Mouse (Mus musculus) intestine, postnatal 0 days (tissue): ENCODE measurements around the gene Adgre5. TPM values are rescaled to one million over a fixed set of nuclear protein-coding genes. Genes with fewer than 3 reads are reported as not detected.

Source experiments
- ATAC-seq: fragments of 200-750 bp; cut with Nextera tagmentation; 2 replicates; pipeline ENCODE4 v1.8.0; 2017; ENCODE audit warnings: mild to moderate bottlenecking, moderate TSS enrichment, moderate library complexity
- H3K27ac ChIP-seq: fragments of 300-500 bp; sonication (generic); 2 replicates; pipeline ENCODE4 v1.5.1; 2014; ENCODE audit warnings: mild to moderate bottlenecking, low read depth, low read length, moderate library complexity
- H3K27me3 ChIP-seq: fragments of 300-500 bp; sonication (generic); replicated peaks from 2 replicates; pipeline ENCODE4 v1.6.1; 2014; ENCODE audit warnings: low read length, mixed read lengths; ENCODE audit not compliant: control insufficient read depth, insufficient read depth
- H3K36me3 ChIP-seq: fragments of 300-500 bp; sonication (generic); 2 replicates; pipeline ENCODE4 v1.6.1; 2014; ENCODE audit warnings: mild to moderate bottlenecking, moderate library complexity; ENCODE audit not compliant: control insufficient read depth, insufficient read depth
- H3K4me1 ChIP-seq: fragments of 300-500 bp; sonication (generic); replicated peaks from 2 replicates; pipeline ENCODE4 v1.6.1; 2014; ENCODE audit warnings: antibody characterized with exemption, low read length, mixed read lengths; ENCODE audit not compliant: control insufficient read depth, insufficient read depth
- H3K4me2 ChIP-seq: fragments of 300-500 bp; sonication (generic); replicated peaks from 2 replicates; pipeline ENCODE4 v1.6.1; 2014; ENCODE audit warnings: low read depth, mild to moderate bottlenecking, moderate library complexity
- H3K4me3 ChIP-seq: fragments of 300-500 bp; sonication (generic); 2 replicates; pipeline ENCODE4 v1.5.1; 2014; ENCODE audit warnings: low read depth, low read length
- H3K9ac ChIP-seq: fragments of 300-500 bp; sonication (generic); 2 replicates; pipeline ENCODE4 v1.6.1; 2014; ENCODE audit warnings: mild to moderate bottlenecking, low read depth, low read length
- H3K9me3 ChIP-seq: fragments of 300-500 bp; sonication (generic); 2 replicates; pipeline ENCODE4 v1.6.1; 2016; ENCODE audit warnings: mixed run types; ENCODE audit not compliant: control insufficient read depth
- CTCF ChIP-seq: sonication (generic); IDR thresholded peaks from 2 replicates; pipeline ENCODE4 v1.5.1; 2016; ENCODE audit warnings: low read depth, mild to moderate bottlenecking, control low read depth, antibody characterized with exemption, moderate library complexity
- WGBS: fragments of 180-500 bp; shearing (Covaris S2); extraction: QIAGEN DNeasy Blood & Tissue Kit; methylation state at CpG from one replicate; pipeline ENCODE4 v1.1.7; 2014; 5-methylcytosine and 5-hydroxymethylcytosine counted together
- polyA plus RNA-seq: library from polyadenylated mRNA; unstranded; fragments of >200 nt; fragmentation: Nextera tagmentation; extraction: Ambion mirVana; gene quantifications from 2 replicates; pipeline ENCODE4 v1.2.1, GENCODE M21; 2015

Gene Adgre5
- polyA plus RNA-seq, 1 experiment from 2014 or later, result 17.2 TPM

DNA sequence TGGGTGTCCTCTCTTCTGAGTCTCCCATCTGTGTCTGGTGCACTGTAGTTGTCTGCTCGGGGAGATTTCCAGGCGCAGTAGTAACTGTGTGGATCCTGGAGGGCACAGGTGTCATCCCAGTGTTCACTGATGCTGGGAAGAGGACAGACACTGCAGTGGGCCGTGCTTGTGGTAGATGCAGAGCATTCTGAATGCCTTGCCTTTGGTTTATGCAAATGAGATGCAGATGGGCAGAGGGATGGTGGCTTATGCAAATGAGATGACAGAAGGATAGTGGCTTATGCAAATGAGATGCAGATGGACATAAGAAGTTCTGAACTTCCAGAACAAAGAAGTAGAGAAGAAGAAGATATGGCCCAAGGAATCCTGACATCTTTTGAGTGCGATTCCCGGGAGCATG is 9.2 kb downstream of the Adgre5 start:
- no peak for ATAC-seq

DNA sequence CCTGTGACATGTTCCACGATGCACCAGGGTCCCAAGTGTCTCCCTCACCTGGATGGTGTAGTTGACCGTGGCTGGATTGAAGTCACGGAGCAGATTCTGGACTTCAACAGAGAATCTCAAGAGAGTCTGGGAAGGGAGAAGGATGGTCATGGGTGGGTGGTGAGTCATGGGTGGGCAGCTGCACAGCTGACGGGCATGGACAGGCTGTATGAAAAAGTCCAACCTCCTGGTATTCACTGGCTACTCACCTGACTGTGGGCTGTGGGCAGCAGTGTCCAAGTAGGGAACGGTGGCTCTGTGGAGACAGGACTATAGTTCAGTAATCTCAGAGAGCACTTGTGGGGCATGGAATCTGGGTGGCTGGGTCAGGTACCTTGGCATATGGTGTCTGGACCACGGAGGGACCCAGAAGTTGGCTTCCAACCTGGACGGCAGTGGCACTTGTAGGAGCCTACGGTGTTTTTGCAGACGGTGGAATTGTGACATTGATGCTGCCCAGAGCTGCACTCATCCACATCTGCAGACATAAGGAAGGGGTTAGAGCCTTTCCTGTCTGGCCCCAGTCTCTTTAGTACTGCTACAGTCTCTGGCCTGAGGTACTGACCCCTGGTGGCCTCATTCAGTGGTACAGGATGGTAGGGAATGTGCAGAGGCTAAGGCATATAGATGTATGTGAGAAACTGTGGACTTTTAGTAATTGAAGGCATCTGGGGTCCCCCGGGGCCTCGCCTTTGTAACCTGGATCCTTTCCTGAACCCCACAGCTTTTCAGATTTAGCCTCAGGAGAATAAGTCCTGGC is 11.9 kb downstream of the Adgre5 start:
- Histone ChIP-seq H3K4me3 (no peak overlapping the region), H3K4me2 (no peak overlapping the region), H3K36me3 (peaks cover 60% of the 10 kb centered on the region), H3K4me1 (no peaks in the 10 kb centered on the region), H3K27me3 (no peaks in the 10 kb centered on the region), H3K9me3 (no peaks in the 10 kb centered on the region), H3K27ac (no peak overlapping the region), H3K9ac (no peak overlapping the region)
- WGBS, result 70% methylated on average over 11 of the region's 11 CpGs
- ATAC-seq, result no peak
- peak; percentile 81 for TF ChIP-seq CTCF

More for the DNA sequence above, 9.2 kb downstream of the Adgre5 start:
- H3K4me2 ChIP-seq, result no peak overlapping the region
- TF ChIP-seq CTCF, result no peak
- no peak overlapping the region for H3K4me3 ChIP-seq
- H3K4me1 ChIP-seq, result no peaks in the 10 kb centered on the region
- H3K36me3 ChIP-seq, result peaks cover 37% of the 10 kb centered on the region; the same call in 1 of the 2 replicates
- H3K9me3 ChIP-seq, result no peaks in the 10 kb centered on the region
- H3K27ac ChIP-seq, result no peak overlapping the region
- WGBS, result 80% methylated on average over 5 of the region's 5 CpGs
- H3K27me3 ChIP-seq, result no peaks in the 10 kb centered on the region
- H3K9ac ChIP-seq, result no peak overlapping the region

DNA sequence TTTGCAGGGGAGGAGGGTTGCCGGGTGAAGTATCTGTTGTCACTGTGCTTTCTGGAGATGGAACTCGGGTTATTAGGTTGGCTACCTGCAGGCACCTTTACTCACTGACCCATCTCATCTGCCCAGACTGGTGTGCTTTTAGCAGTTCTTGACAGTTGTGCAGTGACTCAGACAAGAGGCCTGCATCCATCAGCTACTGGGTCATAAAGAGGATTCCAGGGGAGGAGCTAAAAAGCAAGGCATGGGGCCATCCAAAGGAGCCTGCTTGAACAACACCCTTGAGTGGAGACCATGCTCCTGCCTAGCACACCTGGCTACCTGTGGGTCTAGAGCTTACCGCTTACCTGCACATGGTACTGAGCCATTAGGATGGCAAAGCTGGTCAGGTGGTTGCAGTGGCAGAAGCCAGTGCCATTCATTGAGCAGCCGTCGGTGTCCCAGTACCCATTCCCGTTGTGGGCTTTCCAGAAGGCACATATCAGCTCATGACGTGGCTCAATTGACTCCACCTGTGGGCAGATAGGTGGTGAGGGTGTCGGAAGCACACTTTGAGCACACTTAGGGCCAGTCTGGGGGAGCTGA is 15.5 kb downstream of the Adgre5 start:
- Histone ChIP-seq H3K27me3 (no peaks in the 10 kb centered on the region), H3K27ac (no peak overlapping the region), H3K36me3 (peaks cover 88% of the 10 kb centered on the region), H3K9ac (no peak overlapping the region), H3K4me1 (no peaks in the 10 kb centered on the region), H3K9me3 (no peaks in the 10 kb centered on the region), H3K4me3 (no peak overlapping the region), H3K4me2 (no peak overlapping the region)
- no peak for ATAC-seq
- TF ChIP-seq CTCF, result no peak
- WGBS, result 89% methylated on average over 8 of the region's 8 CpGs

DNA sequence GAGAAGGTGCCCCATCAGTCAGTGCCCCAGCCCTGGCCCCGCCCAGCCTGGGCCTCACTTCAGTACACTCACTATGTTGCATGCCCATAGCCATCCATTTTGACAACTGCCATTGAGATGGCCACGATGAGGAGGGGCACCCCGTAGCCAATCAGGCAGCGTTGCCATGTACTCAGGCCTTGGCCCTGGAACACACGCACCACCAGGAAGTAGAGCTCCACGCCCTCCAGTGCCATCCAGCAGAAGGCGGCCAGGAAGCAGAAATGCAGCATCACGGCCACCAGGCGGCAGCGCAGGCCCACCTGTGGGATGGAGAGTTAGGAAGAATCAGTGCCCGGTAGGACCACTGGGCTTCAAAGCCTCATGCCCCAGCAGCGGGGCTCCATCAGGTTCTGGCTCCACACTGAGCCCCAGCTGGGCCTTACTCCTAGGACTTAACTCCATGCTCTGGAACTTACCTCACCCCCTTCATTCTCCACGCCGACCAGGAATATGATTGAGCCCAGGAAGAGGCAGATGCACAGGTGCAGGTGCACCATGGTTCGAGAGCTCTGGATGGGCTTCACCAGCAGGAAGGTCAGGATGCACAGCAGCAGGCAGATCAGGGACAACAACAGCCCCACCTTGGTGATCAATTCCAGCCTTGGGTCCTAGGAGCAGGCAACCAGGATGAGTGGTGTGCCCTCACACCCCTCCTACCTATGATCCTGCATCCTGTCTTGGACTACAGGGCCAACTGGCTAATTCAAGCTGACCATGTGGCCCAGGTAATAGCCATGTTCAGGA is 16.2 kb downstream of the Adgre5 start:
- H3K4me2 ChIP-seq, result no peak overlapping the region
- no peaks in the 10 kb centered on the region for H3K27me3 ChIP-seq
- TF ChIP-seq CTCF, result peak; percentile 98
- no peaks in the 10 kb centered on the region for H3K9me3 ChIP-seq
- H3K4me1 ChIP-seq, result no peaks in the 10 kb centered on the region
- 36% methylated on average over 15 of the region's 15 CpGs for WGBS
- ATAC-seq, result peak; percentile 82
- no peak overlapping the region for H3K9ac ChIP-seq
- H3K27ac ChIP-seq, result no peak overlapping the region
- H3K36me3 ChIP-seq, result peaks cover 88% of the 10 kb centered on the region
- no peak overlapping the region for H3K4me3 ChIP-seq

DNA sequence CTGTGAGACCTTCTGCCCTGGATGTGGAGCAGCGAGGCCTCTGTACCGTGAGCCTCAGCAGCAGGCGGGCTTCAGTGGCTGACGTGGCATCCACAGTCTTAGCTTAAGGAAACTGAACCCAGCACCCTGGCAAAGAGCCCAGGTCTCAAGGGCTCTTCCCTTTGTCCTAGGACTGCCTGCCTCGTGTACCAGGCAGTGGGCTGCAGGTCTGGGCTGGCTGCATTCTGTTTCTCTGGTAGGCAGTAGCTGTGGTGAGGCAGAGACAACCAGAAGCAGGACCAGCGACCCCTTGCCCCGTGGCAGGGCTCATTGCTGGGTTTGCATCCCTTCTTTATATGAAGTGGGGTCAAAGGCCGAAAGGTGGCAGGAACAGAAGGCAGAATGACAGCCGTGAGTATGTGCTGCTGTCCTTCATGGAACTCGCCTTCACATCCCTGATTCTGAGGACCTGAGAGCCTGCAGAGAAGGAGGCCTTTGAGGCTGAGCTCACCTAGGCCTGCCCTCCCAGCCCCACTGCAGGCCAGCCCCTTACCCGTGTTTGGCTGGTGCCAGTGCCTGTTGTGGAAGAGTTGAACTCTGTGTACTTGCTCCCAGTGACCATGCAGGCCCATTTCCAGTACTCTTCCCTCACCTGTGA is 17.6 kb downstream of the Adgre5 start:
- Histone ChIP-seq H3K4me2 (no peak overlapping the region), H3K36me3 (peaks cover 87% of the 10 kb centered on the region), H3K9ac (no peak overlapping the region), H3K4me1 (no peaks in the 10 kb centered on the region), H3K4me3 (no peak overlapping the region), H3K9me3 (no peaks in the 10 kb centered on the region), H3K27ac (no peak overlapping the region), H3K27me3 (no peaks in the 10 kb centered on the region)
- no peak for TF ChIP-seq CTCF
- no peak for ATAC-seq
- WGBS, result 73% methylated on average over 11 of the region's 11 CpGs

DNA sequence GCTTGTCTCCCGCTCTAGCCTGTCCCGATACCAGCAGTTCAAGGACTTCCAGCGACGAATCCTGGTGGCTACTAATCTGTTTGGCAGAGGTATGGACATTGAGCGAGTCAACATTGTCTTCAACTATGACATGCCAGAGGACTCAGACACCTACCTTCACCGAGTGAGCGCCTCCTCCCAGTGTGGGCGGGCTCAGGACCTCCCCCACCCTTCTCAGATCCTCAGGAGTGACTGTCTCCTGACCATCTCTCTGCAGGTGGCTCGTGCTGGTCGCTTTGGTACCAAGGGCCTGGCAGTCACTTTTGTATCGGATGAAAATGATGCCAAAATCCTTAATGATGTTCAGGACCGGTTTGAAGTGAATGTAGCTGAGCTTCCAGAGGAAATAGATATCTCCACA is 18.5 kb downstream of the Adgre5 start:
- Histone ChIP-seq H3K9me3 (no peaks in the 10 kb centered on the region), H3K4me2 (no peak overlapping the region), H3K36me3 (peaks cover 78% of the 10 kb centered on the region), H3K27me3 (no peaks in the 10 kb centered on the region), H3K4me1 (no peaks in the 10 kb centered on the region), H3K27ac (no peak overlapping the region), H3K9ac (no peak overlapping the region), H3K4me3 (no peak overlapping the region)
- ATAC-seq, result no peak
- 84% methylated on average over 12 of the region's 12 CpGs for WGBS
- no peak for TF ChIP-seq CTCF
